ENCODE assay signal across 8 mouse cellular contexts in the genomic region with DNA sequence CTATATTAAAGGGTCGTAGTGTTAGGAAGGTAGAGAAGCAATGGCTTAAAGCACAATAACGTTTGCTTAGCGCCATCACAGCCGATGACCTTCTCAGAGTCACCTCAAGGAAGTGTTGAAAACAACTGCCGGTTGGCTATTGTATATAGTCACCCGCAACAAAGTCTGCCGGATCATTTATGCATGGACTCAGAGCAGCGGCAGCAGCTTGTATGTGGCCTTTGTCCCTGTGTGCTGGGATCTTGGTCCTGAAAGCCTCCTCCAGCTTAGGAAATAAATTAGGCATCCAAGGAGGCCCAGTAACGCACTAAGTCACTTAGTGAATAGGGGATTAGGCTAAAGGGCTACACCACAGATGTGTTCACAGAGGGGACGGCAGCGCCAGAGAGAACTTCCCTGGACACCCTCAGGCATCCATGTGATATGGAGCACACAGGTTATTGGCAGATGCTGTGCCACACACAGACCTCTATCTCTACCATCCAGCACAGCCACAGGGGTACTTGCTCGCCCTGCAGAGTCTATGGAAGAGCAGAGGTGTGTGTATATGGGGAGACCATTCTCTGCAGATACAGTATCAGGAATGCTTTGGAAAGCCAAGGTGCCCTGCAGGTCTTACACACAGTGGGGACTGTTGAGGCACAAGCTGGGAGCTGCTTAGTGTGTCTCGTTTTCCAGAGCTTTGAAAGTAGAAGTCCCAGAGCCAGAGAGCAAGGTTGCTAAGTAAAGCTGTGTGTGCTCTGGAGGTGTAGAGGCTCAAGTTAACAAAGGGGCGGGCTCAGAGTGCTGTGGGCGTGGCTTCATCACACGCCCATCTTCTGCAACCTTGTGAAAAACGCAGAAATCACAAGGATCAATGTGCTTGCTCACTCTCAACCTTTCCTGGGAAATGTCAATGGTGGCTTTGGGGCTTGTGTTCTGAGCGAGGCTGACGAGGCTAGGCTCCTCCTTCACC. TPM values are rescaled to one million over a fixed set of nuclear protein-coding genes. Genes with fewer than 3 reads are reported as not detected.
DNase-seq lines count a peak whose midpoint lies in the region; ATAC-seq lines count a peak whose summit lies in the region.

No protein-coding gene starts in this region.

- no peak overlapping the region for H3K27ac ChIP-seq in embryonic facial prominence, embryonic 12.5 days
- H3K27ac ChIP-seq in limb, embryonic 11.5 days (replicated peaks; ENCODE audit: low read depth, low read length), result no peak overlapping the region
- no peak overlapping the region for H3K27ac ChIP-seq in midbrain, embryonic 15.5 days

- peak; percentile 8 to 33 for DNase-seq in kidney, postnatal 36 days
- no peak for DNase-seq in kidney, adult 11 months
- peak; percentile 50 for DNase-seq in limb, embryonic 11.5 days (ENCODE audit: low spot score)
- no peak for DNase-seq in adrenal gland, postnatal 36 days
- DNase-seq in gastrocnemius, postnatal 25 days, result no peak
- no peak for DNase-seq in frontal cortex, postnatal 25 days (ENCODE audit: low spot score in 2 of 2)

- ATAC-seq in embryonic facial prominence, embryonic 12.5 days (ENCODE audit: insufficient number of reproducible peaks, insufficient read depth, low FRiP score, low TSS enrichment), result no peak
- peak; percentile 53; the same call in 1 of the 2 replicates for ATAC-seq in limb, embryonic 11.5 days (ENCODE audit: insufficient number of reproducible peaks, low FRiP score, low TSS enrichment, low read depth)
- peak; percentile 31 for ATAC-seq in midbrain, embryonic 15.5 days (replicated peaks)

- 51% methylated on average over 19 of the region's 19 CpGs for WGBS in embryonic facial prominence, embryonic 12.5 days
- 57% methylated on average over 19 of the region's 19 CpGs for WGBS in limb, embryonic 11.5 days
- 22% methylated on average over 19 of the region's 19 CpGs for WGBS in midbrain, embryonic 15.5 days

- no peaks in the 10 kb centered on the region for H3K9me3 ChIP-seq in embryonic facial prominence, embryonic 12.5 days
- H3K9me3 ChIP-seq in limb, embryonic 11.5 days (ENCODE audit: control insufficient read depth, low read length), result no peaks in the 10 kb centered on the region
- no peaks in the 10 kb centered on the region for H3K9me3 ChIP-seq in midbrain, embryonic 15.5 days

- no peak overlapping the region for H3K9ac ChIP-seq in embryonic facial prominence, embryonic 12.5 days
- H3K9ac ChIP-seq in limb, embryonic 11.5 days (ENCODE audit: low read length), result no peak overlapping the region
- no peak overlapping the region for H3K9ac ChIP-seq in midbrain, embryonic 15.5 days

- no peaks in the 10 kb centered on the region for H3K36me3 ChIP-seq in embryonic facial prominence, embryonic 12.5 days
- H3K36me3 ChIP-seq in limb, embryonic 11.5 days (ENCODE audit: control insufficient read depth, insufficient read depth, low read length), result no peaks in the 10 kb centered on the region
- no peaks in the 10 kb centered on the region for H3K36me3 ChIP-seq in midbrain, embryonic 15.5 days (replicated peaks)

- H3K27me3 ChIP-seq in embryonic facial prominence, embryonic 12.5 days, result no peaks in the 10 kb centered on the region
- no peaks in the 10 kb centered on the region for H3K27me3 ChIP-seq in limb, embryonic 11.5 days (ENCODE audit: control insufficient read depth, insufficient read depth, low read length)
- H3K27me3 ChIP-seq in midbrain, embryonic 15.5 days (replicated peaks), result no peaks in the 10 kb centered on the region

- H3K4me1 ChIP-seq in embryonic facial prominence, embryonic 12.5 days, result peaks cover 30% of the 10 kb centered on the region
- peaks cover 21% of the 10 kb centered on the region for H3K4me1 ChIP-seq in limb, embryonic 11.5 days (ENCODE audit: control insufficient read depth, insufficient read depth, low read length)
- H3K4me1 ChIP-seq in midbrain, embryonic 15.5 days, result no peaks in the 10 kb centered on the region; the same call in 1 of the 2 replicates

- peak overlapping the region; percentile 13; the same call in 1 of the 2 replicates for H3K4me2 ChIP-seq in embryonic facial prominence, embryonic 12.5 days (replicated peaks)
- no peak overlapping the region for H3K4me2 ChIP-seq in limb, embryonic 11.5 days (ENCODE audit: low read depth, severe bottlenecking)
- no peak overlapping the region for H3K4me2 ChIP-seq in midbrain, embryonic 15.5 days

- no peak overlapping the region for H3K4me3 ChIP-seq in embryonic facial prominence, embryonic 12.5 days
- H3K4me3 ChIP-seq in limb, embryonic 11.5 days (ENCODE audit: low read depth, low read length), result no peak overlapping the region
- H3K4me3 ChIP-seq in midbrain, embryonic 15.5 days, result no peak overlapping the region

RNA-seq across cellular contexts. Expression of a gene that starts 34.7 kb away (rescaled TPM):
- polyA plus RNA-seq in embryonic facial prominence, embryonic 12.5 days (2016; fragmentation: Nextera tagmentation; extraction: Ambion mirVana), result 1.1 and 1.4 TPM in 2 replicates
- polyA plus RNA-seq in limb, embryonic 11.5 days (2014; fragmentation: Nextera tagmentation; extraction: Ambion mirVana), result 2.5 and 3.0 TPM in 2 replicates
- polyA plus RNA-seq in midbrain, embryonic 15.5 days (2015; fragmentation: Nextera tagmentation; extraction: Ambion mirVana), result 0.20 and 0.28 TPM in 2 replicates
- under 1 TPM; 0.20 TPM for total RNA-seq in adrenal gland, postnatal 36 days (2021)
- total RNA-seq in gastrocnemius, postnatal 25 days (2021), result under 1 TPM; 0.08 to 0.11 TPM

Comparison
In these comparisons a context has a peak if more than half of its experiments do, and no peak if none do; other contexts are left out.
1. DNase-seq: peak in kidney, postnatal 36 days (2 of 2) and limb, embryonic 11.5 days (single experiment); none in kidney, adult 11 months (single experiment), adrenal gland, postnatal 36 days (0 of 2), gastrocnemius, postnatal 25 days (single experiment) and frontal cortex, postnatal 25 days (0 of 2).